Mouse (Mus musculus): Measurements from ENCODE around the gene Kpna6.
"Not testable (repeated sequence)": the region's sequence is repeated elsewhere in the genome, so short reads cannot be mapped to it uniquely, and the experiment has no call there.

Kpna6 gene

GRCm38 (mm10) chr4:129672083-129672877, at the start of gene Kpna6:
Gene Kpna6, minus strand, starts transcription at chr4:129672767.
- DNase-seq (ENCODE audit: low read depth) = peak; percentile 81

GRCm38 (mm10) chr4:129716310-129716709, 43.7 kb upstream of the Kpna6 start:
- DNase-seq (ENCODE audit: low read depth) = no peak

- DNase-seq (ENCODE audit: low read depth) = no peak
Observed at GRCm38 (mm10) chr4:129709486-129710129, 37.0 kb upstream of the Kpna6 start.

GRCm38 (mm10) chr4:129706750-129707149, 34.2 kb upstream of the Kpna6 start:
- no peak for DNase-seq (ENCODE audit: low read depth)

GRCm38 (mm10) chr4:129702454-129702853, 29.9 kb upstream of the Kpna6 start:
- no peak for DNase-seq (ENCODE audit: low read depth)

- peak; percentile 91 for DNase-seq (ENCODE audit: low read depth)
Observed at GRCm38 (mm10) chr4:129701503-129702377, 29.2 kb upstream of the Kpna6 start.

GRCm38 (mm10) chr4:129700661-129701060, 28.1 kb upstream of the Kpna6 start:
- not testable (repeated sequence) for DNase-seq (ENCODE audit: low read depth)

GRCm38 (mm10) chr4:129700216-129700615, 27.6 kb upstream of the Kpna6 start:
- DNase-seq (ENCODE audit: low read depth) = no peak

GRCm38 (mm10) chr4:129697191-129697590, 24.6 kb upstream of the Kpna6 start:
- no peak for DNase-seq (ENCODE audit: low read depth)

- peak; percentile 85 for DNase-seq (ENCODE audit: low read depth)
Observed at GRCm38 (mm10) chr4:129696158-129696985, 23.8 kb upstream of the Kpna6 start, which contains the start of gene Tmem39b. Gene Tmem39b, minus strand, starts transcription at chr4:129696838.

- no peak for DNase-seq (ENCODE audit: low read depth)
Observed at GRCm38 (mm10) chr4:129695815-129696157, 23.2 kb upstream of the Kpna6 start.

- no peak for DNase-seq (ENCODE audit: low read depth)
Observed at GRCm38 (mm10) chr4:129684531-129684930, 12.0 kb upstream of the Kpna6 start.

GRCm38 (mm10) chr4:129683901-129684493, 11.4 kb upstream of the Kpna6 start:
- no peak for DNase-seq (ENCODE audit: low read depth)

- no peak for DNase-seq (ENCODE audit: low read depth)
Observed at GRCm38 (mm10) chr4:129681837-129682236, 9.3 kb upstream of the Kpna6 start.

GRCm38 (mm10) chr4:129672878-129673449, 397 bp upstream of the Kpna6 start:
- no peak for DNase-seq (ENCODE audit: low read depth)

- DNase-seq (ENCODE audit: low read depth) = peak; percentile 77
Observed at GRCm38 (mm10) chr4:129671491-129672082, 980 bp downstream of the Kpna6 start.

- DNase-seq (ENCODE audit: low read depth) = no peak
Observed at GRCm38 (mm10) chr4:129662255-129662813, 10.2 kb downstream of the Kpna6 start.

GRCm38 (mm10) chr4:129661584-129661983, 11.0 kb downstream of the Kpna6 start:
- no peak for DNase-seq (ENCODE audit: low read depth)

GRCm38 (mm10) chr4:129654770-129655169, 17.8 kb downstream of the Kpna6 start:
- DNase-seq (ENCODE audit: low read depth) = no peak

GRCm38 (mm10) chr4:129650359-129650758, 22.2 kb downstream of the Kpna6 start:
- DNase-seq (ENCODE audit: low read depth) = no peak

Measured in c-Kit-positive CD71-positive TER-119-negative erythroid progenitor cells, embryonic 14.5 days (primary cell).